Mouse (Mus musculus) heart, embryonic 13.5 days (tissue): ENCODE measurements around the gene Fance. TPM values are rescaled to one million over a fixed set of nuclear protein-coding genes. Genes with fewer than 3 reads are reported as not detected.

Experiments
- ATAC-seq: fragments of 200-750 bp; cut with Nextera tagmentation; 2 replicates; pipeline ENCODE4 v1.8.0; 2017; ENCODE audit warnings: moderate TSS enrichment; ENCODE audit not compliant: insufficient number of reproducible peaks, low FRiP score, low TSS enrichment; ENCODE audit errors: extremely low read depth
- H3K27ac ChIP-seq: fragments of 300-500 bp; sonication (generic); replicated peaks from 2 replicates; pipeline ENCODE4 v1.5.1; 2015; ENCODE audit warnings: moderate library complexity, mild to moderate bottlenecking, inconsistent platforms
- H3K27me3 ChIP-seq: fragments of 300-500 bp; sonication (generic); replicated peaks from 2 replicates; pipeline ENCODE4 v1.6.1; 2015; ENCODE audit warnings: mild to moderate bottlenecking, inconsistent platforms
- H3K36me3 ChIP-seq: fragments of 300-500 bp; sonication (generic); 2 replicates; pipeline ENCODE4 v1.6.1; 2015; ENCODE audit warnings: mild to moderate bottlenecking, inconsistent platforms
- H3K4me1 ChIP-seq: fragments of 300-500 bp; sonication (generic); 2 replicates; pipeline ENCODE4 v1.6.1; 2015; ENCODE audit warnings: inconsistent platforms
- H3K4me2 ChIP-seq: fragments of 300-500 bp; sonication (generic); 2 replicates; pipeline ENCODE4 v1.6.1; 2015; ENCODE audit warnings: inconsistent platforms, mild to moderate bottlenecking, moderate library complexity
- H3K4me3 ChIP-seq: fragments of 300-500 bp; sonication (generic); 2 replicates; pipeline ENCODE4 v1.5.1; 2015; ENCODE audit warnings: moderate library complexity, mild to moderate bottlenecking, inconsistent platforms
- H3K9ac ChIP-seq: fragments of 300-500 bp; sonication (generic); 2 replicates; pipeline ENCODE4 v1.6.1; 2015; ENCODE audit warnings: inconsistent platforms, mild to moderate bottlenecking, moderate library complexity
- H3K9me3 ChIP-seq: fragments of 300-500 bp; sonication (generic); 2 replicates; pipeline ENCODE4 v1.6.1; 2016; ENCODE audit warnings: inconsistent platforms
- WGBS: fragments of 180-500 bp; shearing (Covaris S2); methylation state at CpG from one replicate; pipeline ENCODE4 v1.1.7; 2015; ENCODE audit warnings: mixed read lengths; 5-methylcytosine and 5-hydroxymethylcytosine counted together
- polyA plus RNA-seq: library from polyadenylated mRNA; unstranded; fragments of >200 nt; fragmentation: Nextera tagmentation; extraction: Ambion mirVana; gene quantifications from 2 replicates; pipeline ENCODE4 v1.2.1, GENCODE M21; 2015

The Fance gene
- polyA plus RNA-seq, 1 experiment from 2014 or later = 19.3 TPM

GRCm38 (mm10) chr17:28291346-28291745 lies 22.0 kb upstream of the Fance start:
- H3K36me3 ChIP-seq = peaks cover 18% of the 10 kb centered on the region
- 74% methylated on average over 7 of the region's 7 CpGs for WGBS
- no peak for ATAC-seq
- no peak overlapping the region for H3K27ac ChIP-seq
- H3K9ac ChIP-seq = no peak overlapping the region
- H3K4me1 ChIP-seq = peaks cover 26% of the 10 kb centered on the region
- no peaks in the 10 kb centered on the region for H3K9me3 ChIP-seq
- no peak overlapping the region for H3K4me2 ChIP-seq
- H3K4me3 ChIP-seq = no peak overlapping the region
- H3K27me3 ChIP-seq = no peaks in the 10 kb centered on the region

DNA sequence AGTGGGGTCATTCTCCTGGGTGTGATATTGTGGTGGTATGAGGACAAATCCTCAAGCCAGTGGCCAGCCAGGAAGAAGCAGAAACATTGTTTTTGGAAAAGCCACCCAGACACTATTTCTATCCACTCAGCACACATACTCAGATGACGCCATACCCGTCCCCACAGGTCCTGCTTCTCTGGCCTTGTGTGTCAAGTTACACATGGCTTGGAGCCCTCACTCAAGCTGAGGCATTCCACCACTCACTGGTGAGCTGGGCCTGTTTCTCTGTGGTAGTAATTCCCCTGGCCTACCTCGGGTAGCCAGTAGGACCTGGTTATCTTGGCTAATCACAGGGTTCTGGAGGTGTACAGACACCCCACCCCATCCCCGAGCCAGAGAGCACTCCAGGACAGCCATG lies 19.6 kb upstream of the Fance start:
- no peak overlapping the region for H3K27ac ChIP-seq
- no peak overlapping the region for H3K4me3 ChIP-seq
- H3K27me3 ChIP-seq = no peaks in the 10 kb centered on the region
- 62% methylated on average over 4 of the region's 4 CpGs for WGBS
- peaks cover 34% of the 10 kb centered on the region for H3K36me3 ChIP-seq
- H3K9ac ChIP-seq = 0 out of 2 replicates have a peak overlapping the region, but pooled peaks have one; percentile 19
- no peak overlapping the region for H3K4me2 ChIP-seq
- no peaks in the 10 kb centered on the region for H3K9me3 ChIP-seq
- peaks cover 11% of the 10 kb centered on the region for H3K4me1 ChIP-seq
- no peak for ATAC-seq

DNA sequence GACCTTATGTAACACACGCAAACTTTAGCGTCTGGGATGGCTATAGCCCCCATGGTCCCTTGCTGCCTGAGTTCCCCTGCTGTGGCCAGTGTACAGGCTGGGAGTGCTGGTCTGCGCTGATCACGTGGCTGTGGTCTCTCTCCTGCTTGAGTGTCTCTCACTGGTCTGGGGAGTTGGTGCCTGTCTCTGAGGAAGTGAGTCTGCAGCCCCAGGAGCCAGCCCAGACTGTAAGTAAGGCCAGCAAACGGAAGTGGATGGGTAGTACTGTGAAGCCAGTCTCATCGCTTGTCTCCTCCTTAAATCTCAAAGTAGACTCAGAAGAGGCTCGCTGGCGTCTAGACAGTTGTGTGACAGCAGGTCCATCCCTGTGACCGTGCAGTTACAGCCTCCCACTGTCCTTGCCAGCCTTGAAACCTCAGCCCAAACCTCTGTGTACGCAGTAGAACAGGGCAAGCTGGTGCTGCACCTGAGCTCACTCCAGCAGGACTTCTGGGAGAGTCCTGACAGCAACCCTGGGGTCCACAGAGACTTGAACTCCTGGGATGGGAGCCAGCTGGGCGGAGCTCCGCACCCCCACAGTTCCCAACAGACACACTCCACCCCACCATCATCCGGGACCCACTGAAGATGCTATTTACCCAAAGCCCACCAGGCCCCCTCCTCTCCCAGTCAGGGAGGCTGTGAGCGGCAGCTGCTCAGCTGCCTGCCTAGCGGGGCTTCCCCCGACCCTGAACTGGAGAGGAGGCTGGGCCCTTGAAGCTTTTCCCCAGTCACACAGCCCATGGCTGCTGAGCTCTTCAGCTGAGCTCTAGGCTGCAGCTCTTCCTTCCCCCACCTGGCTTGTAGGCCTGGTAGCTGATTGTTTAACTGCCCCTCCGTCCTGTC lies 18.6 kb upstream of the Fance start:
- WGBS = 65% methylated on average over 17 of the region's 17 CpGs
- Histone ChIP-seq H3K9ac (peak overlapping the region; percentile 7; the same call in 1 of the 2 replicates), H3K4me2 (no peak overlapping the region), H3K36me3 (peaks cover 43% of the 10 kb centered on the region), H3K9me3 (no peaks in the 10 kb centered on the region), H3K27me3 (no peaks in the 10 kb centered on the region), H3K4me1 (peaks cover 16% of the 10 kb centered on the region), H3K4me3 (no peak overlapping the region), H3K27ac (no peak overlapping the region; the same call in 1 of the 2 replicates)
- ATAC-seq = no peak

GRCm38 (mm10) chr17:28298888-28299287 lies 14.4 kb upstream of the Fance start:
- Histone ChIP-seq H3K9me3 (no peaks in the 10 kb centered on the region), H3K9ac (no peak overlapping the region), H3K4me3 (no peak overlapping the region), H3K27ac (no peak overlapping the region), H3K27me3 (no peaks in the 10 kb centered on the region), H3K4me1 (peaks cover 11% of the 10 kb centered on the region), H3K36me3 (peaks cover 38% of the 10 kb centered on the region), H3K4me2 (no peak overlapping the region)
- no peak for ATAC-seq
- 91% methylated on average over 17 of the region's 17 CpGs for WGBS

DNA sequence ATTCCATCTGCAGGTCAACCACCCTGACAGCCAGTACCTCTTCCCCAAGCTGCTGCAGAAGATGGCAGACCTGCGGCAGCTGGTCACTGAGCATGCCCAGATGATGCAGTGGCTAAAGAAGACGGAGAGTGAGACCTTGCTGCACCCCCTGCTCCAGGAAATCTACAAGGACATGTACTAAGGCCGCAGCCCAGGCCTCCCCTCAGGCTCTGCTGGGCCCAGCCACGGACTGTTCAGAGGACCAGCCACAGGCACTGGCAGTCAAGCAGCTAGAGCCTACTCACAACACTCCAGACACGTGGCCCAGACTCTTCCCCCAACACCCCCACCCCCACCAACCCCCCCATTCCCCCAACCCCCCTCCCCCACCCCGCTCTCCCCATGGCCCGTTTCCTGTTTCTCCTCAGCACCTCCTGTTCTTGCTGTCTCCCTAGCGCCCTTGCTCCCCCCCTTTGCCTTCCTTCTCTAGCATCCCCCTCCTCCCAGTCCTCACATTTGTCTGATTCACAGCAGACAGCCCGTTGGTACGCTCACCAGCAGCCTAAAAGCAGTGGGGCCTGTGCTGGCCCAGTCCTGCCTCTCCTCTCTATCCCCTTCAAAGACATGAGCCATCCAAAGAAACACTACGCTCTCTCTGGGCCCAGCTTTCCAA lies 13.5 kb upstream of the Fance start:
- Histone ChIP-seq H3K4me2 (no peak overlapping the region), H3K4me3 (no peak overlapping the region), H3K36me3 (peaks cover 38% of the 10 kb centered on the region), H3K9ac (peak overlapping the region; percentile 63; the same call in 1 of the 2 replicates), H3K27me3 (no peaks in the 10 kb centered on the region), H3K9me3 (no peaks in the 10 kb centered on the region), H3K27ac (0 out of 2 replicates have a peak overlapping the region, but pooled peaks have one; percentile 12), H3K4me1 (peaks cover 16% of the 10 kb centered on the region)
- ATAC-seq = no peak
- 48% methylated on average over 8 of the region's 11 CpGs for WGBS

DNA sequence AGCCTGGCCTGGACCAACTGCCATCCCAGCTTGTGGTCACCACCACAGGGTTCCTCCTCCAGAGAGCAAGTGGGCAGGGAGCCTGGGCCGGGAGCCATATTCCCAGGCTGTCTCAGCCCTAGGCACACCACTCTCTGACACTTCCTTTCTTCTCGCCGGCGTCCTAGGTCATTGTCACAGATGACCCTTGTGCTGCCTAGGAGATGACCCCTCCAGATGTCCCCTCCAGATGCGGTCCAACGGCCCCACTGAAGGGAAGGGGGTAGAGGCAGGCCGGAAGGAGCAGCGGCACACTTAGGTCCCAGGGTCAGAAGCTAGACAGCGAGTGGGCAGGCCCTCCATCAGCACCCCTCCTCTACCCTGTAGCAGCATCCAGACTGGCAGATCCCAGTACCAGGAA lies 13.0 kb upstream of the Fance start:
- ATAC-seq = no peak
- Histone ChIP-seq H3K4me2 (no peak overlapping the region), H3K9ac (peak overlapping the region; percentile 12; the same call in 1 of the 2 replicates), H3K27me3 (no peaks in the 10 kb centered on the region), H3K4me1 (peaks cover 16% of the 10 kb centered on the region), H3K27ac (0 out of 2 replicates have a peak overlapping the region, but pooled peaks have one; percentile 12), H3K4me3 (no peak overlapping the region), H3K36me3 (peaks cover 36% of the 10 kb centered on the region), H3K9me3 (no peaks in the 10 kb centered on the region)
- WGBS = 50% methylated on average over 9 of the region's 9 CpGs

- Histone ChIP-seq H3K27ac (no peak overlapping the region), H3K9ac (no peak overlapping the region), H3K27me3 (no peaks in the 10 kb centered on the region), H3K9me3 (no peaks in the 10 kb centered on the region), H3K4me1 (peaks cover 16% of the 10 kb centered on the region), H3K36me3 (peaks cover 32% of the 10 kb centered on the region), H3K4me3 (no peak overlapping the region), H3K4me2 (no peak overlapping the region)
- ATAC-seq = no peak
- 64% methylated on average over 3 of the region's 3 CpGs for WGBS
Measured at GRCm38 (mm10) chr17:28300850-28301249, 12.5 kb upstream of the Fance start.

- H3K36me3 ChIP-seq = peaks cover 4% of the 10 kb centered on the region
- no peaks in the 10 kb centered on the region for H3K27me3 ChIP-seq
- no peaks in the 10 kb centered on the region for H3K9me3 ChIP-seq
- H3K9ac ChIP-seq = no peak overlapping the region
- H3K4me3 ChIP-seq = no peak overlapping the region
- 61% methylated on average over 10 of the region's 10 CpGs for whole genome bisulfite sequencing
- H3K27ac ChIP-seq = no peak overlapping the region
- H3K4me1 ChIP-seq = peaks cover 17% of the 10 kb centered on the region
- H3K4me2 ChIP-seq = no peak overlapping the region
- ATAC-seq = no peak
Measured at GRCm38 (mm10) chr17:28305172-28305571, 8.1 kb upstream of the Fance start.

- Histone ChIP-seq H3K36me3 (no peaks in the 10 kb centered on the region), H3K9ac (peak overlapping the region; percentile 74), H3K27me3 (no peaks in the 10 kb centered on the region), H3K9me3 (no peaks in the 10 kb centered on the region), H3K4me1 (peaks cover 19% of the 10 kb centered on the region), H3K27ac (peak overlapping the region; percentile 15; the same call in 1 of the 2 replicates), H3K4me3 (0 out of 2 replicates have a peak overlapping the region, but pooled peaks have one; percentile 11), H3K4me2 (peak overlapping the region; percentile 58)
- ATAC-seq = no peak
- 14% methylated on average over 18 of the region's 18 CpGs for WGBS
Measured at GRCm38 (mm10) chr17:28308297-28309195, 4.8 kb upstream of the Fance start.

DNA sequence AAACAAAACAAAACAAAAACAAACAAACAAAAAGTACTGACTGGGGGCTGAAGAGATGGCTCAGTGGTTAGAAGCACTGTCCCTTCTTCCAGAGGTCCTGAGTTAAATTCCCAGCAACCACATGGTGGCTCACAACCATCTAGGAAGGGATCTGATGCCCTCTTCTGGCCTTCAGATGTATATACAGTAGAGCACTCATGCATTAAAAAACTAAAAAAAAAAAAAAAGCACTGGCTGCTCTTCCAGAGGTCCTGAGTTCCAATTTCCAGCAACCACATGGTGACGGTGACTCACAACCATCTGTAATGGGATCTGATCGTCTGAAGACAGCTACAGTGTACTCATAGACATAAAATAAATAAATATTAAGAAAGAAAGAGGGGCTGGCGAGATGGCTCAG lies 2.5 kb upstream of the Fance start:
- H3K4me2 ChIP-seq = no peak overlapping the region
- H3K27ac ChIP-seq = no peak overlapping the region
- H3K9ac ChIP-seq = no peak overlapping the region
- no peaks in the 10 kb centered on the region for H3K27me3 ChIP-seq
- peaks cover 30% of the 10 kb centered on the region for H3K4me1 ChIP-seq
- no peak for ATAC-seq
- peaks cover 3% of the 10 kb centered on the region for H3K36me3 ChIP-seq
- no peak overlapping the region for H3K4me3 ChIP-seq
- no peaks in the 10 kb centered on the region for H3K9me3 ChIP-seq
- 72% methylated on average over 3 of the region's 3 CpGs for WGBS
